In genomic region chr1:42850663-42851397, GRCm38 (mm10) we compare ENCODE assay signal across 8 mouse cellular contexts. TPM values are rescaled to one million over a fixed set of nuclear protein-coding genes. Genes with fewer than 3 reads are reported as not detected.
DNase-seq lines count a peak whose midpoint lies in the region; ATAC-seq and TF ChIP-seq lines count a peak whose summit lies in the region.

Mrps9 (plus strand) TSS chr1:42851233.

- no peaks in the 10 kb centered on the region for H3K36me3 ChIP-seq in C2C12 (ENCODE audit: control insufficient read depth, insufficient read depth)
- no peaks in the 10 kb centered on the region for H3K36me3 ChIP-seq in erythroblast, embryonic 14.5 days (ENCODE audit: control insufficient read depth)
- H3K36me3 ChIP-seq in heart, embryonic 11.5 days (ENCODE audit: control insufficient read depth, insufficient read depth, low read length): no peaks in the 10 kb centered on the region
- no peaks in the 10 kb centered on the region for H3K36me3 ChIP-seq in kidney, embryonic 16.5 days (ENCODE audit: insufficient read depth, low read length)
- no peaks in the 10 kb centered on the region for H3K36me3 ChIP-seq in liver, adult 2 months (ENCODE audit: control insufficient read depth, insufficient read depth, low read length)
- H3K36me3 ChIP-seq in myocyte (ENCODE audit: control insufficient read depth, insufficient read depth): no peaks in the 10 kb centered on the region
- no peaks in the 10 kb centered on the region for H3K36me3 ChIP-seq in splenic B cell, adult 2 months (ENCODE audit: control insufficient read depth, insufficient read depth, low read length, poor library complexity, severe bottlenecking)

- H3K27ac ChIP-seq in heart, embryonic 11.5 days (ENCODE audit: low read depth, low read length): peak within 1 kb of the TSS; percentile 68; the same call in 1 of the 2 replicates
- peak within 1 kb of the TSS; percentile 39; the same call in 1 of the 2 replicates for H3K27ac ChIP-seq in kidney, embryonic 16.5 days (ENCODE audit: low read length)
- peak within 1 kb of the TSS; percentile 92 for H3K27ac ChIP-seq in liver, adult 2 months (replicated peaks; ENCODE audit: insufficient read depth, low read depth, low read length)

- no peak for TF ChIP-seq CTCF in C2C12 (IDR thresholded peaks at IDR 0.05; ENCODE audit: control insufficient read depth, insufficient read depth, insufficient read length)
- TF ChIP-seq CTCF in brain, embryonic 14.5 days (IDR thresholded peaks at IDR 0.05; ENCODE audit: borderline replicate concordance, extremely low read depth, insufficient read depth, insufficient read length): no peak
- no peak for TF ChIP-seq CTCF in liver, adult 2 months (IDR thresholded peaks at IDR 0.05; ENCODE audit: low read depth, low read length)

- DNase-seq in brain, embryonic 14.5 days (ENCODE audit: low read depth): peak; percentile 99
- DNase-seq in liver, adult 2 months (ENCODE audit: extremely low read depth, low read depth, low spot score): peak; percentile 89
- peak; percentile 99 for DNase-seq in splenic B cell, adult 2 months (ENCODE audit: low read depth, low spot score)

- peak; percentile 100 for ATAC-seq in heart, embryonic 11.5 days (replicated peaks; ENCODE audit: insufficient number of reproducible peaks, low FRiP score, low TSS enrichment)
- ATAC-seq in kidney, embryonic 16.5 days (ENCODE audit: low FRiP score, low TSS enrichment): peak; percentile 100

- H3K4me3 ChIP-seq in C2C12 (ENCODE audit: insufficient read depth, poor library complexity, severe bottlenecking) (peak within 1 kb of the TSS; percentile 91), myocyte (peak within 1 kb of the TSS; percentile 93)
- peak within 1 kb of the TSS; percentile 99 for H3K4me3 ChIP-seq in erythroblast, embryonic 14.5 days (replicated peaks)
- H3K4me3 ChIP-seq in heart, embryonic 11.5 days (ENCODE audit: low read depth, low read length): peak within 1 kb of the TSS; percentile 98
- peak within 1 kb of the TSS; percentile 63 for H3K4me3 ChIP-seq in kidney, embryonic 16.5 days (ENCODE audit: low read length)
- peak within 1 kb of the TSS; percentile 94 for H3K4me3 ChIP-seq in liver, adult 2 months (ENCODE audit: insufficient read depth, low read depth, low read length)

- peak; percentile 65; the same call in 1 of the 2 replicates for TF ChIP-seq POLR2A in brain, embryonic 14.5 days (IDR thresholded peaks at IDR 0.05; ENCODE audit: borderline replicate concordance, extremely low read depth, insufficient read depth, insufficient read length, poor library complexity, severe bottlenecking)
- TF ChIP-seq POLR2A in liver, adult 2 months (IDR thresholded peaks at IDR 0.05; ENCODE audit: extremely low read depth, insufficient read depth, low read length): peak; percentile 71; the same call in 1 of the 2 replicates
- peak; percentile 74 for TF ChIP-seq POLR2A in myocyte (IDR thresholded peaks at IDR 0.05; ENCODE audit: insufficient read length, low read depth)

- H3K4me2 ChIP-seq in heart, embryonic 11.5 days: peak within 1 kb of the TSS; percentile 80
- peak within 1 kb of the TSS; percentile 83 for H3K4me2 ChIP-seq in kidney, embryonic 16.5 days (replicated peaks; ENCODE audit: low read depth, low read length)
- H3K4me2 ChIP-seq in myocyte (ENCODE audit: low read depth): peak within 1 kb of the TSS; percentile 100

- WGBS in heart, embryonic 11.5 days (ENCODE audit: insufficient replicate concordance): 0% methylated on average over 23 of the region's 23 CpGs
- WGBS in kidney, embryonic 16.5 days: under 1% methylated on average over 23 of the region's 23 CpGs
- 1% methylated on average over 23 of the region's 23 CpGs for WGBS in liver, adult 2 months

- H3K9ac ChIP-seq in heart, embryonic 11.5 days (ENCODE audit: low read depth, low read length): peak within 1 kb of the TSS; percentile 88
- H3K9ac ChIP-seq in kidney, embryonic 16.5 days (replicated peaks; ENCODE audit: low read length): peak within 1 kb of the TSS; percentile 76
- H3K9ac ChIP-seq in liver, adult 2 months (ENCODE audit: low read depth, low read length): peak within 1 kb of the TSS; percentile 88

- H3K79me3 ChIP-seq in C2C12 (ENCODE audit: low read depth): peaks cover 33% of the 10 kb centered on the region

- peaks cover 20% of the 10 kb centered on the region for H3K4me1 ChIP-seq in erythroblast, embryonic 14.5 days (ENCODE audit: control insufficient read depth)
- 0 out of 2 replicates have a peak, but pooled peaks cover 5% of the 10 kb centered on the region for H3K4me1 ChIP-seq in heart, embryonic 11.5 days (ENCODE audit: control insufficient read depth, insufficient read depth, low read length)
- peaks cover 8% of the 10 kb centered on the region for H3K4me1 ChIP-seq in kidney, embryonic 16.5 days (ENCODE audit: insufficient read depth, low read length)
- peaks cover 7% of the 10 kb centered on the region for H3K4me1 ChIP-seq in liver, adult 2 months (ENCODE audit: control insufficient read depth, insufficient read depth, low read length)

- H3K9me3 ChIP-seq in erythroblast, embryonic 14.5 days (ENCODE audit: control insufficient read depth, low read length): no peaks in the 10 kb centered on the region
- no peaks in the 10 kb centered on the region for H3K9me3 ChIP-seq in heart, embryonic 11.5 days (replicated peaks; ENCODE audit: control insufficient read depth, low read length)
- H3K9me3 ChIP-seq in kidney, embryonic 16.5 days (ENCODE audit: low read length): no peaks in the 10 kb centered on the region

- H3K79me2 ChIP-seq in C2C12 (ENCODE audit: control insufficient read depth, insufficient read depth) (peaks cover 50% of the 10 kb centered on the region), myocyte (ENCODE audit: control insufficient read depth, insufficient read depth) (peaks cover 39% of the 10 kb centered on the region)
- peaks cover 3% of the 10 kb centered on the region; the same call in 1 of the 2 replicates for H3K79me2 ChIP-seq in liver, adult 2 months (ENCODE audit: control insufficient read depth, insufficient read depth, low read length)

- H3ac ChIP-seq in C2C12 (ENCODE audit: control insufficient read depth, insufficient read length, low read depth): peak within 1 kb of the TSS; percentile 94
- peak within 1 kb of the TSS; percentile 77 for H3ac ChIP-seq in myocyte (ENCODE audit: control insufficient read depth, insufficient read length)

- H3K27me3 ChIP-seq in C2C12 (ENCODE audit: control insufficient read depth, insufficient read depth, insufficient read length) (no peaks in the 10 kb centered on the region), myocyte (ENCODE audit: control insufficient read depth, insufficient read depth, insufficient read length) (no peaks in the 10 kb centered on the region)
- peaks cover 3% of the 10 kb centered on the region for H3K27me3 ChIP-seq in erythroblast, embryonic 14.5 days (ENCODE audit: control insufficient read depth)
- H3K27me3 ChIP-seq in heart, embryonic 11.5 days (ENCODE audit: control insufficient read depth, insufficient read depth, low read length): no peaks in the 10 kb centered on the region
- H3K27me3 ChIP-seq in kidney, embryonic 16.5 days (ENCODE audit: insufficient read depth, low read length): no peaks in the 10 kb centered on the region
- no peaks in the 10 kb centered on the region for H3K27me3 ChIP-seq in liver, adult 2 months (ENCODE audit: control insufficient read depth, insufficient read depth, low read length)
- no peaks in the 10 kb centered on the region for H3K27me3 ChIP-seq in splenic B cell, adult 2 months (ENCODE audit: control insufficient read depth, insufficient read depth, low read length, poor library complexity, severe bottlenecking)

TF ChIP-seq in C2C12, 6 proteins besides CTCF, POLR2A, EP300 and RAD21:
- TF ChIP-seq MYOD1 (IDR thresholded peaks at IDR 0.05; ENCODE audit: control insufficient read depth, insufficient read length, low read depth) (no peak), CEBPB (IDR thresholded peaks at IDR 0.05; ENCODE audit: low read depth) (no peak), MYOG (IDR thresholded peaks at IDR 0.05; ENCODE audit: control insufficient read depth, extremely low read depth, insufficient read length) (no peak), MAX (IDR thresholded peaks at IDR 0.05) (peak; percentile 37), FOSL1 (IDR thresholded peaks at IDR 0.05; ENCODE audit: insufficient read depth, low read length, poor library complexity, severe bottlenecking) (no peak), USF1 (IDR thresholded peaks at IDR 0.05; ENCODE audit: low read depth) (peak; percentile 19)

TF ChIP-seq in myocyte, 11 proteins besides CTCF, POLR2A, EP300 and RAD21:
- TF ChIP-seq MYOD1 (IDR thresholded peaks at IDR 0.05; ENCODE audit: control insufficient read depth in 1 of 3, insufficient read length in 2 of 3, low read depth in 2 of 3) (peak in 2 of 3 experiments; percentile 32 to 44), SRF (IDR thresholded peaks at IDR 0.05; ENCODE audit: control insufficient read depth, insufficient read length, low read depth) (peak; percentile 64), TCF12 (IDR thresholded peaks at IDR 0.05; ENCODE audit: insufficient read depth, poor library complexity, severe bottlenecking) (no peak), POLR2AphosphoS2 (IDR thresholded peaks at IDR 0.05; ENCODE audit: insufficient read length, low read depth) (peak; percentile 48), MYOG (IDR thresholded peaks at IDR 0.05; ENCODE audit: control insufficient read depth in 1 of 3, insufficient read depth in 1 of 3, insufficient read length in 2 of 3, low read depth in 2 of 3) (no peak), USF1 (IDR thresholded peaks at IDR 0.05; ENCODE audit: low read depth) (no peak), MAX (IDR thresholded peaks at IDR 0.05; ENCODE audit: low read depth) (no peak), CEBPB (IDR thresholded peaks at IDR 0.05; ENCODE audit: insufficient read depth, poor library complexity, severe bottlenecking) (no peak), TCF3 (IDR thresholded peaks at IDR 0.05; ENCODE audit: insufficient read length, low read depth) (no peak), REST (IDR thresholded peaks at IDR 0.05; ENCODE audit: insufficient read depth, insufficient read length) (no peak), E2F4 (IDR thresholded peaks at IDR 0.05; ENCODE audit: insufficient read depth) (peak; percentile 16)

RNA-seq across cellular contexts. Expression of gene Mrps9, which starts in this region (rescaled TPM):
- polyA plus RNA-seq in C2C12 (2012; fragmentation: generic; extraction: Trizol): 35.5 TPM
- polyA plus RNA-seq in brain, embryonic 14.5 days (2012; rRNA removed): 40.5 and 43.2 TPM in 2 replicates
- 3.3 and 4.2 TPM in 2 replicates for polyA plus RNA-seq in erythroblast, embryonic 14.5 days (2012)
- polyA plus RNA-seq in heart, embryonic 11.5 days (2014; fragmentation: Nextera tagmentation; extraction: Ambion mirVana): 65.3 and 69.0 TPM in 2 replicates
- polyA plus RNA-seq in kidney, embryonic 16.5 days (2015; fragmentation: Nextera tagmentation; extraction: Ambion mirVana): 59.1 and 65.0 TPM in 2 replicates
- 29.3 and 31.0 TPM in 2 replicates for total RNA-seq in liver, adult 2 months (2014; rRNA removed)
- polyA plus RNA-seq in liver, adult 2 months (2012; rRNA removed): 13.6 and 16.4 TPM in 2 replicates
- polyA plus RNA-seq in myocyte (2012; fragmentation: generic; extraction: Trizol): 40.8 TPM

Comparison
In these comparisons a context has a peak if more than half of its experiments do, and no peak if none do; other contexts are left out.
1. Peak in every context shown above with its lines: DNase-seq, ATAC-seq, H3K4me3 ChIP-seq and H3K27ac ChIP-seq.
2. H3K27ac ChIP-seq: peak in every context shown above with its lines; median percentile 92 in liver, adult 2 months; 68 in heart, embryonic 11.5 days; 39 in kidney, embryonic 16.5 days.